Mouse (Mus musculus): Measurements from ENCODE around the gene Srrm3. TPM values are rescaled to one million over a fixed set of nuclear protein-coding genes. Genes with fewer than 3 reads are reported as not detected.

The Srrm3 gene
- 0.19 and 0.38 TPM in 2 replicates for polyA plus RNA-seq (2015; fragmentation: Nextera tagmentation; extraction: Ambion mirVana)

GRCm38 (mm10) chr5:135806555-135807262, at the start of gene Srrm3:
Gene Srrm3 (plus strand): TSS chr5:135806890.
- H3K9me3 ChIP-seq = peaks cover 6% of the 10 kb centered on the region; the same call in 1 of the 2 replicates
- H3K27ac ChIP-seq = no peak within 1 kb of the TSS
- 0 out of 2 replicates have a peak, but pooled peaks have one; percentile 15 for ATAC-seq (ENCODE audit: low FRiP score, low read depth)
- no peak within 1 kb of the TSS for H3K4me2 ChIP-seq (replicated peaks)
- peaks cover 3% of the 10 kb centered on the region; the same call in 1 of the 2 replicates for H3K4me1 ChIP-seq
- H3K36me3 ChIP-seq = no peaks in the 10 kb centered on the region
- 0 out of 2 replicates have a peak, but pooled peaks cover 8% of the 10 kb centered on the region for H3K27me3 ChIP-seq
- 4% methylated on average over 29 of the region's 29 CpGs for WGBS
- H3K4me3 ChIP-seq = no peak within 1 kb of the TSS
- H3K9ac ChIP-seq = no peak within 1 kb of the TSS

DNA sequence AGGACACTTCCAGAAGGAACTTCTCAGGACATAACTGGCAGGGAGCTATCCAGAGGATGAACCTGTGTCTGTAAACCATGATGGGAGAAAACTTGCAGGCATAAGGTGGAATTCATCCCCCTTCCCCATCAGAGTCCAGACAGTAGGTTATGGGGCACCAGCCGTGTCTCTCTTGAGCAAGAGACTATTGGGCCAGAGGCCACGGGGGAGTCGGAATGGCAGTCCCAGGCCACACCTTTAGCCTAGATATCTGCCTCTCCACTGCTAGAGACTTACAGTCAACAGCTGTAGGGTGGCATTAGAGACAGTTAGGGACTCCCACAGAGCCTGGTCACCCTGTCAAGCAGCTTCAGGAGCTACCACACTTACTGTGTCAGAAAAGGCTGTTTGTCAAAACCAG, 44.8 kb upstream of the Srrm3 start:
- WGBS = 70% methylated on average over 3 of the region's 3 CpGs
- H3K9ac ChIP-seq = no peak overlapping the region
- H3K27ac ChIP-seq = no peak overlapping the region
- H3K4me3 ChIP-seq = no peak overlapping the region
- no peaks in the 10 kb centered on the region for H3K36me3 ChIP-seq
- no peak for ATAC-seq (ENCODE audit: low FRiP score, low read depth)
- H3K4me2 ChIP-seq (replicated peaks) = no peak overlapping the region
- H3K27me3 ChIP-seq = no peaks in the 10 kb centered on the region
- H3K4me1 ChIP-seq = no peaks in the 10 kb centered on the region
- H3K9me3 ChIP-seq = no peaks in the 10 kb centered on the region

DNA sequence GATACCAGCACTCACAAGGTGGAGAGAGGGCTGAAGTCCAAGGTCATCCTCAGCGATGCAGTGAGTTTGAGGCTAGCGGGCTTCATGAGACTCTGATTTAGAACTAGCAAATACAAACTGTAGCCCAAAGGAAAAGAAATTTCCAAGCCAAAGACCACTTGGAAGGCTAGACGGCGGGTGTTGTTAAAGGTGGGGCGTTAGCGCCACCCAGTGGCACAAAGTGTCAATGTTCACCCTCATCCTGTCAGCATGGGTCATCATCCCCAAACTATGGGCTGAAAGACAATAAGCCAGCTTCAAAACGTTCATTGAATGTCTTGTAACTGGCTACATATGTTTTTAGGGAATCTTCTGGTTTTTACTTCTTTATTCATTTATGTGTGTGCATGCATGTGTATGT, 43.2 kb upstream of the Srrm3 start:
- no peak overlapping the region for H3K9ac ChIP-seq
- WGBS = 4% methylated on average over 7 of the region's 7 CpGs
- no peaks in the 10 kb centered on the region for H3K4me1 ChIP-seq
- H3K27me3 ChIP-seq = no peaks in the 10 kb centered on the region
- H3K9me3 ChIP-seq = no peaks in the 10 kb centered on the region
- ATAC-seq (ENCODE audit: low FRiP score, low read depth) = no peak; the same call in 1 of the 2 replicates
- H3K36me3 ChIP-seq = no peaks in the 10 kb centered on the region
- H3K27ac ChIP-seq = no peak overlapping the region
- H3K4me2 ChIP-seq (replicated peaks) = no peak overlapping the region
- H3K4me3 ChIP-seq = no peak overlapping the region

DNA sequence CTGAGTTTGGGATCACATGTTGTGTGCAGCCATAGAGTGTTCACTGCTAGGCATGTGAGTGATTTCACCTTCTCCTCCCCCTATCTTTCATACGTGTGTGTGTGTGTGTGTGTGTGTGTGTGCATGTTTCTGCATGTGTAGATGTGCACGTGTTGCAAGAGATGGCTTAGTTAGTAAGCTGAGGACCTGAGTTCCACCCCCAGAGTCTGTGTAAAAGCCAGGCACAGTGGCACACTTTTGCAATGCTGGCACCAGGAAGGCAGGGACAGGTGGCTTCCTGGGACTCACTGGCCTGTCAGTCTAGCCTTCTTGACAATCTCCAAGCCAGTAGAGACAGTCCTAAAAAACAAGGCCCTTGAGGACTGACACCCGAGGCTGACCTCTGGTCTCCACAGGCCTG, 41.7 kb upstream of the Srrm3 start:
- no peaks in the 10 kb centered on the region for H3K9me3 ChIP-seq
- H3K27ac ChIP-seq = no peak overlapping the region
- 50% methylated on average over 3 of the region's 3 CpGs for WGBS
- H3K4me3 ChIP-seq = no peak overlapping the region
- no peaks in the 10 kb centered on the region for H3K27me3 ChIP-seq
- H3K4me1 ChIP-seq = no peaks in the 10 kb centered on the region
- no peak overlapping the region for H3K4me2 ChIP-seq (replicated peaks)
- H3K9ac ChIP-seq = no peak overlapping the region
- no peak for ATAC-seq (ENCODE audit: low FRiP score, low read depth)
- H3K36me3 ChIP-seq = no peaks in the 10 kb centered on the region

- no peak for ATAC-seq (ENCODE audit: low FRiP score, low read depth)
- WGBS = 49% methylated on average over 3 of the region's 3 CpGs
These were observed 34.2 kb upstream of the Srrm3 start for GRCm38 (mm10) chr5:135772519-135772918.

DNA sequence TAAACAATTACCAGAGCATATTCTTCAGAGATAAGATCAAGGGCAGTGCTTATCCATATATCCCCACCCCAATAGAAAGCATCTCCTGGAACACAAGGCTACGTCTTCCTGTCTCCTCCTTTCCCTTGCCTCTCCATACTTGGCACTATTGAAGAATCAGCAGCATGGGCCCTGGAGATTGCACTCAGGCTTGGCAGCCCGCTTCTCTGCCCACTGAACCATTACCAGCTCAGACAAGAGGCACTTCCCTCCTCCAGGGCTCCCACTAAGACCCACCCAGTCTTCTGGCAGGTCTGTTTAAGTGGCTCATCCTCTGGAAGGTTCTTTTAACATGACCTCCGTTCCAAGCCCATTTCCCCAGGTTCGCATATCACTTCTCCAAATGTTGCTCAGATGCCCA, 30.1 kb upstream of the Srrm3 start:
- H3K4me2 ChIP-seq (replicated peaks) = no peak overlapping the region
- no peaks in the 10 kb centered on the region for H3K27me3 ChIP-seq
- H3K36me3 ChIP-seq = peaks cover 10% of the 10 kb centered on the region
- H3K4me3 ChIP-seq = no peak overlapping the region
- ATAC-seq (ENCODE audit: low FRiP score, low read depth) = no peak
- no peak overlapping the region for H3K9ac ChIP-seq
- WGBS = 84% methylated on average over 4 of the region's 4 CpGs
- H3K9me3 ChIP-seq = no peaks in the 10 kb centered on the region
- H3K4me1 ChIP-seq = peaks cover 26% of the 10 kb centered on the region
- no peak overlapping the region for H3K27ac ChIP-seq

More at GRCm38 (mm10) chr5:135772519-135772918, 34.2 kb upstream of the Srrm3 start:
- no peaks in the 10 kb centered on the region for H3K27me3 ChIP-seq
- no peaks in the 10 kb centered on the region for H3K9me3 ChIP-seq
- H3K9ac ChIP-seq = no peak overlapping the region
- peaks cover 3% of the 10 kb centered on the region for H3K4me1 ChIP-seq
- no peaks in the 10 kb centered on the region for H3K36me3 ChIP-seq
- H3K4me2 ChIP-seq (replicated peaks) = no peak overlapping the region
- H3K4me3 ChIP-seq = no peak overlapping the region
- no peak overlapping the region for H3K27ac ChIP-seq

DNA sequence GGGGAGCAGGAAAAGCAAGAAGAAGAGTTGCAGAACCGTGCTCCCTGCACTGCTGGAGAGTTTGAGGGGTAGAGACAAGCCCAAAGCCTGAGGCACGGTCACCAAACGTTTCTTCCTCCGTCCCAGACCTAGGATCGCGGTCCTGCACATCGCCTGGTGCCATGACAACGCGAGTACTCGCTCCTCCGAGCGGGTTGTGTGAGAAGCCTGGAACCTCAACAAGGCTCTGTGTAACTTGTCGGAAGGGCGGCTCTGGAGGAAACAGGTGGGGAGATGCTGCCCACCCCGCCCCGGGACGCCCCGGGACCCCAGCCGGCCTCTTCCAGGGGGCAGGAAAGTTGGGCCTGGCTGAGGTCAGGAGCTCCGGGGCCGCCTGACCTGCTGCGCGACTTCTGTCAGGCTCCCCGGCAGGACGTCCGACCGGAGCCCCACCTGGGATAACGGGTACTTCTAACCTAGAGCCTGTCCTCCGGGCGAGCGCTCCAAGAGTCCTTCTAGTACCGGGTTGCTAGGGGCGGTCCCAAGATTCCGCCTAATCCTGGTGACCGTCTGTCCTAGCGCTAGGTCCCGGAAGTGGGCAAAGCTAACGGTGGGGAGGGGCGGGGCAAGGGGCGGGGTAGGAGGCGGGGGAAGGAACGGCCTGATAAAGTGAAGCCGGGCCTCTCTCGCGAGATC, 28.8 kb upstream of the Srrm3 start, which contains the start of gene Styxl1:
Gene Styxl1, minus strand, starts transcription at position 590 of the 675 bp plus-strand sequence.
- WGBS = under 1% methylated on average over 45 of the region's 45 CpGs
- Histone ChIP-seq H3K4me3 (peak within 1 kb of the TSS; percentile 88), H3K36me3 (peaks cover 22% of the 10 kb centered on the region), H3K4me1 (peaks cover 26% of the 10 kb centered on the region), H3K4me2 (replicated peaks) (peak within 1 kb of the TSS; percentile 92), H3K9me3 (no peaks in the 10 kb centered on the region), H3K9ac (peak within 1 kb of the TSS; percentile 96), H3K27ac (peak within 1 kb of the TSS; percentile 90), H3K27me3 (no peaks in the 10 kb centered on the region)
- ATAC-seq (ENCODE audit: low FRiP score, low read depth) = peak; percentile 93

GRCm38 (mm10) chr5:135778471-135779445, 27.9 kb upstream of the Srrm3 start, which contains the start of gene Mdh2:
Gene Mdh2 (plus strand): TSS chr5:135778480.
- WGBS = under 1% methylated on average over 67 of the region's 70 CpGs
- ATAC-seq (ENCODE audit: low FRiP score, low read depth) = peak; percentile 99
- H3K36me3 ChIP-seq = peaks cover 30% of the 10 kb centered on the region

DNA sequence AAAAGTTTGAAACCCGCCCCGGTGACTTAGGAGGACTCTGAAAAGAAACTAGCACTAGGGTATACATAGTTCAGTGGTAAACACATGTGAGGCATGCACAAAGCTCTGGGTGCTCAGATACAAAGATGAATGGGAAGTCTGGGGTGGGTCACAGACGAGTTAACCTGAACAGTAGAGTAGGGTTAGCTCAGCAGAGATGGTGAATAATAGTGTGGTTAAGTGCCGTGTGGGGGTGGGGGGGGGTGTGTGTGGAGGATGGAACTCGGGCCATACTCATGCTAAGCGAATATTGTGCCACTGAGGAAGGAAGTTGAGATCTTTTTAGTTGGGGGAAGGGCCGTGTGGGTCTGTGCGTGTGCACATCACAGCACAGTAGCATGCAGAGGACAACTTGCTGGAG, 26.4 kb upstream of the Srrm3 start:
- WGBS = 89% methylated on average over 8 of the region's 8 CpGs
- no peak for ATAC-seq (ENCODE audit: low FRiP score, low read depth)
- no peak overlapping the region for H3K4me3 ChIP-seq
- H3K9ac ChIP-seq = no peak overlapping the region
- H3K4me1 ChIP-seq = peaks cover 26% of the 10 kb centered on the region
- no peaks in the 10 kb centered on the region for H3K27me3 ChIP-seq
- peak overlapping the region; percentile 92; the same call in 1 of the 2 replicates for H3K4me2 ChIP-seq (replicated peaks)
- no peak overlapping the region for H3K27ac ChIP-seq
- H3K36me3 ChIP-seq = peaks cover 46% of the 10 kb centered on the region
- H3K9me3 ChIP-seq = no peaks in the 10 kb centered on the region

More at GRCm38 (mm10) chr5:135778471-135779445, 27.9 kb upstream of the Srrm3 start, which contains the start of gene Mdh2:
- Histone ChIP-seq H3K27me3 (no peaks in the 10 kb centered on the region), H3K4me3 (peak within 1 kb of the TSS; percentile 88), H3K9ac (peak within 1 kb of the TSS; percentile 96), H3K4me2 (replicated peaks) (peak within 1 kb of the TSS; percentile 92), H3K27ac (peak within 1 kb of the TSS; percentile 90), H3K9me3 (no peaks in the 10 kb centered on the region), H3K4me1 (peaks cover 26% of the 10 kb centered on the region)

DNA sequence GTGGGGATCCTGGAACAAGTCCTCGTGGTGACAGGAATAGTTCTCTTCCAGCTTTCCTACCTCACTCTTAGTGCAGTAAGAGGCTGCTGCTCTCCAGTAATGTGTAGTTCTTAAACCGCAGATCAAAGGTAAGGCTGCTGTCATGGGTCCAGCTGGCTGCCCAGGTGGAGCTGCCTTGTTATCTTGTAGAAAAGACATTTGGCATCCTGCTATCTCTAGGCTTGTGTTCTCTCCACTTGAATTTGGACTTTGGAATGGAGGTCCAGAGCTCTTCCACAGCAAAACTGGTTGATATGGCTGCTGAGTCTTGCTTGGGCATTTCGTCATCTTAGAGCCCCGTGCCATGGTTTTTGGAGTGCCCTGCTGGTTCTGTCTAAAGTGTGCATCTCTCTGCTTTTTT, 23.8 kb upstream of the Srrm3 start:
- H3K9me3 ChIP-seq = no peaks in the 10 kb centered on the region
- no peaks in the 10 kb centered on the region for H3K27me3 ChIP-seq
- peaks cover 21% of the 10 kb centered on the region for H3K4me1 ChIP-seq
- no peak overlapping the region for H3K4me3 ChIP-seq
- ATAC-seq (ENCODE audit: low FRiP score, low read depth) = no peak
- no peak overlapping the region for H3K4me2 ChIP-seq (replicated peaks)
- 88% methylated on average over 4 of the region's 4 CpGs for WGBS
- no peak overlapping the region for H3K27ac ChIP-seq
- H3K9ac ChIP-seq = no peak overlapping the region
- peaks cover 72% of the 10 kb centered on the region for H3K36me3 ChIP-seq

DNA sequence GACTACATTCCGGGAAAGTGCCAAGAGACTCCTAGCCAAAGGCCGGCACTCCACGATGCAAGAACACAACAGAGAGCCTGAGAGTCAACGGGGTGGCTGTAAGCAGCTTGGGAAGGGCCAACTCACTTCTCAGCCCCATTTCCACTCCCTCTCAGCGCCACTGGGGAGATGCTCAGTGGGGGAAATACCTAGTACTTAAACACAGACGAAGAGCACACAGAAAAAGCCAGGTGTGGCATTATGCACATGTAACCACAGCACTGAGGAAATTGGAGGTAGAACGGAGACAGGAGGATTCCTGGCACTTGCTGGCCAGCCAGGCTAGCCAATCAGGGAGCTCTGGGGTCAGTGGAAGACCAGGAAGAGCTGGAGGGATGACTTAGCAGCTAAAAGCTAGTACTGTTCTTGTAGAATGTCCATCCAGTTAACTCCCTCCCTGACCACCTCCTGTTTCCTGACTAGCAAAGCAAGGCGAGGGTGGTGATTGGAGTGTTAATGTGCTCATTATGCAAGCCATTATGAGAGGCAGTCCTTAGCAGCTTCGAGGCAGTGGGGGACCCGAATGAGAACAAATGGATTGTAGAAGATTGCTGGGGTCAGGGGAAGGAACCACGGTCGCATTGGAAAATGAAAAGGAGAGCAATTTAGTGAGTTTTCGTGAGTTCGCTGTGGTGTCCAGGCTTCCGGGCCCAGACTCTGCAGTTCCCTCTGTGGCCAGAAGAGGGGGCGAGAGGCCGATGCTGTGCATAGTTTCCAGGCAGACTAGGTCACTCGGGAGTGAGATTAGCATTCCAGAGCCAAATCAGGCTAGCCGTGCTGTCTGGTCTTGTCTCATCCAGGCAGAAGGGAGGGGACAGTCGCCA, 12.5 kb upstream of the Srrm3 start:
- peak; percentile 77; the same call in 1 of the 2 replicates for ATAC-seq (ENCODE audit: low FRiP score, low read depth)
- Histone ChIP-seq H3K9ac (peak overlapping the region; percentile 55), H3K4me1 (peaks cover 5% of the 10 kb centered on the region; the same call in 1 of the 2 replicates), H3K27ac (no peak overlapping the region; the same call in 1 of the 2 replicates), H3K9me3 (no peaks in the 10 kb centered on the region), H3K36me3 (peaks cover 31% of the 10 kb centered on the region), H3K27me3 (no peaks in the 10 kb centered on the region), H3K4me2 (replicated peaks) (peak overlapping the region; percentile 56), H3K4me3 (peak overlapping the region; percentile 28)
- 11% methylated on average over 20 of the region's 20 CpGs for WGBS
